Mouse (Mus musculus) kidney, postnatal 36 days (tissue): Measurements from ENCODE around the gene Nek6.

Experiments used
- DNase-seq, 2 experiments: peaks; one replicate each; pipeline ENCODE4 v3.0.0; 2021 to 2022; ENCODE audit warnings: mixed read lengths in 2 of 2

The Nek6 gene

DNA sequence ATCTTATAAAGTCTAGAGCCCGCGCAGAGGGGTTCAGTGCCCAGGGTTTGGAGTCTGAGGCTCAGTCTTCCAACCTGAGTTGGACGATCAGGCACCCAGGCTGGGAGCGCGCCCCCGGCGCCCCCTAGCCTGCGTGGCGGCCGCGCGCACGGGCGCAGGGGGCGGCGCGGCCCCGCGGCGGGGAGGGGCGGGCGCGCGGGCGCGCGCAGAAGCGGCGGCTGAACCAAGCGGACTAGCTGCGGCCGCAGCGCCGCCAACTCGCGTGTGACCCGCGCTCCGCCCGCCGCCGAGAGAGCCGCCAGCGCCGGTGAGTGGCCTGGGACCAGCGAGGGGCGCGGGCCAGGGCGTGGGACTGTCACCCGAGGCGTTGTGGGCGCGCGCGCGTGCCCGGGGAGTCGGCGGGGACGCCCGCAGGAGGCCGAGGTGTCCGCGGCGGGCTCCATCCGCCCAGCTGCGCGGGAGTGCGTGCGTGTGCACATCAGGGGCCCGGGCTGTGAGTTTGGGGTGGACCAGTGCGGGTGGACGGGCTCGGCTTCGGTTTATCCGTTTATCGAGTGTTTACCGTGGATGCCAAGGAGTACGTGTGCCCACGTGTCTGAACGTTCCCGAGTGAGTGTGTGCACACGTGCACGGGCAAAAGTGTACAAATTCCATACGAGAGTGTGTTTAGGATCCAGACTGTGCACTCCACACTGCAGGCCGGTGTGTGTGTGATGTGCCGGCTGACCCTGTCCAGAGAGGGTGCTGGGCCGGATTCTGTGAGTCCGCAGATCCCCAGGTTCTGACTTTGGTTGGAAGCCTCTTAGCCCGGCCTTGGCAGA lies at the start of gene Nek6:
TSS of gene Nek6 (plus strand) at position 157 of the 821 bp plus-strand sequence.
- DNase-seq: peak; percentile 35 to 75

DNA sequence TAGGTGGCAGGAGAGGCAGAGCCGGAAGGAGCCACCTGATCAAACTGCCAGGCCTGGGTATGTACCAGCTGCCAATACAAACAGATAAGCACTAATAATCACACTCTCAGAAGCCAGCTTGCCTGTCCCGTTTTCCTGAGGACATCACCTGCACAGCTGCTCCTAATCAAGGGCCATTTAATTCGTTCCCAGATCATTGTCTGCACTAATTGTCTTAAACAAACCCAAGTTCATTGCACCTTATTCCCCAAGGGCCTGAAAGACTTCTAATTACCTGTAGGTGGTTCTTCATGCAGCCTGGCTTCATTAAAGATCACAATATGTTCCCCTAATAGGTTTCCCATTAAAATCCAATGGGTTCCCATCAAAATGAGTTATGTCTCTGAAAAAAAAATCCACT lies 49.1 kb upstream of the Nek6 start:
- no peak for DNase-seq

DNA sequence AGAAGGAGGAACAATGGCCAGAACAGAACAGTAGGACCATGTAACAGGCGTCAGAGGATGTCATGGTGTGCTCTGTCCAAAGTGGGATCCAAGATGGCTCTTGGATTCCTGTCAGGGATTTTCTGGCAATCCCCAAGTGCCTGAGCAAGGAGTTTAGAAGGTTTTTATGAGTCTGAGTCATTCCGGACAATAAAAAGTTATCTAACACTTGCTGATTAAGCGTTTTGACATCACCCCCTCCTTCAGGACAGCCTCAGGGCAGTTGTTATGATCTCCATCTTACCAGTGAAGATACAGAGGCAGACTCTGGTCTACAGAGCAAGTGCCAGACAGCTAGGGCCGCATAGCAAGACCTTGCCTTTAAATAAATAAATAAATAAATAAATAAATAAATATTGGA lies 42.6 kb upstream of the Nek6 start:
- DNase-seq: no peak

DNA sequence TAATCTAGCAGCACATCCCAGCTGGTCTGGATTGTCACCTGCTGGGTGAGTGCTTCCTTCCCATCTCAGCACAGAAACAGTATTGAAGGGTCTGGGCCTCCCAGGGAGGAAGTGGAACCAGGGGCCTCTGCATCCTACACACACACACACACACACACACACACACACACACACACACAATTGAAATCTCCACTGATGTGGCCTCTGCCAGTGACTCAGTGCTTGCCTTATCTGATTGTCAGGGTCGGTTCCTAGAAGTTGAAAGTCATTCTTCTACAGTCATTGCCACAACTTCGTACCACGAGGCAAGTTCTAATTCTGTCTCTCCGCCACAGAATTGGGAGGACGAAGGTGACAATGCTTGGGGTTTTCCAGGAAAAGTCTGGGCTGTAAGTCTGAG lies 39.7 kb upstream of the Nek6 start:
- DNase-seq: no peak

DNA sequence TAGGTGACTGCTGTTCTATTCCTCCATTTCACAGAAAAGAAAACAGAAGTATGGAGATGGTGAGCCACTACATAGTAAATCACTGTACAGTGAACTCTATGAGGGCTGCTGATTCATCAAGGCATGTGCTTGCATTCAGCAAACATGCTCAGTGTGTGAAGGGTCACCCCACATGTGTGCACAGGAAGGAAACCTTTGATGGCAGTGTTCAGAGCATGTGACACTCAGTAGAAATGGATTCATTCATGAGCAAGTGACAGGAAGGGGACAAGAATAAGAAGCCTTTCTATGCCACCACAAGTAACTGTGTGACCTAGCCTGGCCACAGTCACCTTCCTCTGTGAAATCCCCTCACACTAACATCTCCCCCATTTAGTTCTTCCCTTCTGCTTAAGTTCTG lies 38.6 kb upstream of the Nek6 start:
- no peak for DNase-seq

DNA sequence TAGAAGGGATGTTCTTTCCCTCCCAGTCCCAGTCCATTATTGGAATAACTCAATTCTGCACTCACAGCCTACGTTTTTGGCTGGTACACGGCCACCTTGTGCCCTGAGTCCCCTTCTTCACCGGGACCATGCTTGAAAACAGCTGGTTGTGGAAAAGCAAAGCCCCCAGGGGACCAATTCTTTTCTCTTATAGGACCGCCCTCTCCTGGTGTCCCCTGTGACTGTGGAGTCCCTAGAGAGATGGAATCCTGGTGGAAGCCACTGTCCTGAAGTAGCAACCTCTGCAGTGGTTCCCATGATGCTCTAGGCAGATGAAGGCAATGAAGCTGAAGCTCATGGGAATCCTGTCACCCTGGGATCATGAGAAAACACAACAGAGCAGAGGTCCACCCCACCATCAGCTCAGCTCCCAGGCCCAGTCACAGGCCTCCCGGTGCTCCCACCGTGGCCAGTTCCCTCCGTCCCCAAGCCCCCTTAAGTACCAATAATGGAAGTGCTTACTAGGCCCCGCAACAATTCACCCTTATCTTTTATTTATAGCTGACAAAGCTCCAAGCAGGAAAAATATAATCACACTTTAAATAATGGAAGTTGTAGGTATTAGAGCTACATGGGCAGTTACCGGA lies 34.5 kb upstream of the Nek6 start:
- DNase-seq: no peak

DNA sequence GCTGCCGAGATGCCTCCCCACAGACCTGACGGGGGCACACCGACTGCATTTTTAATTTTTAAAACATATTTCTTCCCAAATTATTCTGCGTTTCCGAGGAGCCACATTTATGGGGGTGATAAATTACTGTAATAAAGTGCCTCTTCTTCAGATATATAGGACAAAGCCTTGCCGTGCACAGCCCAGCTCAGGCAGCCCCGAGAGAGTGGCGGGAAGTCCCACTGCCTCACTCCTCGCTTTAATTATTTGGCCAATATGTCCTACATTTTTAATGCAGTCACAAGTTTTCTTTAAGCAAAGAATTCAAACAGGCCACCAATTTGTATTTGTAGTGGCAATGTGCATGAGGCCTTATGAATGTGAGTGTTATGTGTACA lies 34.0 kb upstream of the Nek6 start:
- no peak for DNase-seq

DNA sequence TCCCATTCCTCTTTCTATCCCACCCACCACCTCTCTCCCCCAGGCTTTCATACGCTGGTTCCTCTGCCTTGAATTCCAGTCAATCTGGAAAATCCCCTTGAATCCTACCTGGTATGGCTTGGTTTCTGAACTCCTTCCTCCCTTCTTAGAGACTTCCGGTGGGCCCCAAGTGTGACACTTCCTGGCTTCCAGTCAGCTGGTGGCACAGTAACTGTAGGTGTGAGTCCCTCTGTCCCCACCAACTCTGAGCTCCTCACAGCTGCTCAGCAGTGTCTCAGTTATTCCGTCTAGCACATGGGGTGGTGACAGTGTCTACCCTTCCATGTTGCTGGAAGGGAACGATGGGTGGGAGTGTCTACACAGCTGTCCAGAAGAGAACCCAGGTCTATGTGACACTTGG lies 32.8 kb upstream of the Nek6 start:
- no peak for DNase-seq

DNA sequence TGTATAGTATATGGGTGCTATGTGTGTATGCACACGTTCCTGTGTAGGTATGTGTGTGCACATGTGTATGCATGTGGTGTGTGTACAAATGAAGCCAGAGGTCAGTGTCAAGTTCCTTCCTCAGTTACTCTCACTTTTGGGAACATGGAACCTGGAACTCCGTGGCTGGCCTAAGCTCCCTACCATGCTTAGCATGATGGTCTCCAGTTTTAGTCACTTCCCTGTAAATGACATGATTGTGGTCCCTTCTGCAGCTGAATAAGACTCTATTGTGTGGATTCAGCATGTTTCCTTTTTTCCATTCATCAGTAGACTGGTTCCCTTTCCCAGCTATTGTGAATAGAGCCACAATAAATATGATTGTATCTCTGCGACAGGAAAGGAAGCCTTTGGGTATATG lies 31.9 kb upstream of the Nek6 start:
- no peak for DNase-seq

DNA sequence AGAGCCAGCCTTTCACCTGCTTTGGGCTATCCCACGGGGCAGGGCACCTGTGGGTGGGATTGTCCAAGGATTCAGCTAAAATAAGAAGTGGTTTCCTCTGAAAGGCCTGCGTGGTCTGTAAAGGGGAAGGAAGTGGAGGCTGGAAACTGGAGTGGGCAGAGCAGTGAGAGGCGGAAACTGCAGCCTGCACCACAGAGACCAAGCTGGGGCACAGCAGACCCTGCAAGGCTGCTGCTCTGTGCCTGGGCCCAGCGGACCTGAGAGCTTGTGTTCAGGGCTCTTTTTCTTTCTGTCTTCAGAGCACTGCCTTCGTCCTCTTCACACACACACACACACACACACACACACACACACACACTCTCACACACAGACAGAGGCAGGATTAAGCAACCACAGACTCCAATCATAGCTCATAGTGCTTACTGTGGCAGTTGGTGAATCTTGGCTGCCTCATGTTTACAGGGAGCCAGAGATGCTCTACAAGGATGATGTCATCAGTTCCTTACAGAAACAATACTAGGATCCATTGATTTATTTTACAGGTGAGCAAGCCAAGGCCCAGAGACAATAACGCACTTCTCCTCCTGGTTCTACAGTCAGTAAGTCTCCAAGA lies 30.2 kb upstream of the Nek6 start:
- peak in 1 of 2 experiments; percentile 24 for DNase-seq

DNA sequence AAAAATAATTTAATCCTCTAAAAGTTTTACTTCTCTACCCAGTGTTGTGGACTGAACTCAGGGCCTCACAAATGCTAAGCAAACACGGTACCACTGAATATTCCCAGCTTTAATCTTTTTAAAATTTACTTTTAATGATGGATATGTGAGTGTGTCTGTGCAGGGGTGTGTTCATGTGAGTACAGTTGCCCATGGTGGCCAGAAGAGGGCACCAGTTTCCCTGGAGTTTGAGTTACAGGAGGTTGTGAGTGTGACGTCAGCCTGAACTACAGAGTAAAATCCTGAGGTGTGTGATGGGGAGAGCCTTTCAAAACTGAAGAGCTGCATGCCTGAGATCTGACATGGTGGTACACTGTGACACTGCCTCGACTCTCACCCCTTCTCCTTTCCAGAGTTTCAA lies 29.3 kb upstream of the Nek6 start:
- no peak for DNase-seq

DNA sequence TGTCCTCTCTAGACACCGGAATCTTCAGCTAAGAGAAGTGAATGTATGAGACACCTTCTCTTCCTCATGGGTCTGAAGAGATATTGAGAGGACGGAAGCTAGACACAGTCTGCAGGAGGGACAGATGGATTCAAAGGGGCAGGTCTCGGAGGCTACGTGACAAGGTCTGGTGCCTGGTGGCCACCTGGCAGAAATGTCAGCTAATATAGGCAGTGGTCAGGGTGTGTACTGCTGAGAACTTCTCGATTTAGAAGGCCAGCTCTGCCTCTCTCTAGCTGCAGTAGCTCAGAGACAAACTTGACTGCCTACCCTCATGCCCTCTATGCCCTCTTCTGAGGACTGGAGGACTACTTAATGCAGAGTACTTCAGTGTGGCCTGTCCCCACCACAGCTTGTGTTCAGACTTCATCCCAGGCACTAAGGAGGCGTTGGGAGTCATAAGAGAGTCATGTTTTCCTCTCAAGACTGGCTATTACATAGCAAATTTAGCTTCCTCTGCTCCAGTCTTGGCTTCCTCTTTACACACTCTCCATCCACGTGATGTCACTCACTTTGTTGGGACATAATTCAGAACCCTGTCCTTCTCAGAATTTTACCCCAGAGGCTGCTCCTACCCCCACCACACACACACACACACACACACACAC lies 28.3 kb upstream of the Nek6 start:
- no peak for DNase-seq

DNA sequence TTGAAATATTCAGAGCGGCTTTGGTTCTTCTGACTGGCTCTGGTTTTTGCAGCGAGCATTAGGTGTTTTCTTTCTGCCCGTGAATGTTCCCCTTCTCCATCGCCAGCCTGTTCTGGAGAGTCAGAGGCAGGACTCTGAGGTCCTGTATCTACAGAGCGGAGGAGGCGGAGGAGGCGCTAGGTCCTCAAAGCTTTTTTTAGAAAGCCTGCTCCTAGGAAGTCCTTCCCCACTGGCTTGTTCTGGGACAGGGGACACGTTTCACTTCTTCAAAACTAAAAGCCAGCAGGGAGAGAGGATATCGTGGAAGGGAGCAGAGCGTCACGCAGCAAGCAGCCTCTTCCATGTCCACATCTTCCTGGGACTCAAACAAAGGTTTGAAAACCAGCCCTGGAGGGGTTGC lies 26.9 kb upstream of the Nek6 start:
- no peak for DNase-seq

DNA sequence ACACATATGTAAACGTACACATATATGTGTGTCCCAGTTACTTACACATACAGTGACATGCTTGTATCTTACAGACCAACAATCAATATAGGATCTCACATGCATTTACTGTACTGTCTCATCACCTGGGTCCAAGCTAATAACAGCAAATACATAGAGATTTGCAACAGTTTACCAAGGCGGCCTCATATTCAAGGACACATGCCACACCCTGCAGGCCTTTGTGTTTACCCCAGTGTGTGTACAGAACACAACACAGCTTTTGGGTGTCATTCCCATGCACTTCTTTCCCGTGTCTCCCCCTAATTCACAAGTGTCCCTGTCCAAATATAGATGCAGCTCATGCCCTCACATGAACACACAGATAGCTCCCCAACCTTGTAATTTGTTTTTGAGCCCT lies 26.0 kb upstream of the Nek6 start:
- no peak for DNase-seq

DNA sequence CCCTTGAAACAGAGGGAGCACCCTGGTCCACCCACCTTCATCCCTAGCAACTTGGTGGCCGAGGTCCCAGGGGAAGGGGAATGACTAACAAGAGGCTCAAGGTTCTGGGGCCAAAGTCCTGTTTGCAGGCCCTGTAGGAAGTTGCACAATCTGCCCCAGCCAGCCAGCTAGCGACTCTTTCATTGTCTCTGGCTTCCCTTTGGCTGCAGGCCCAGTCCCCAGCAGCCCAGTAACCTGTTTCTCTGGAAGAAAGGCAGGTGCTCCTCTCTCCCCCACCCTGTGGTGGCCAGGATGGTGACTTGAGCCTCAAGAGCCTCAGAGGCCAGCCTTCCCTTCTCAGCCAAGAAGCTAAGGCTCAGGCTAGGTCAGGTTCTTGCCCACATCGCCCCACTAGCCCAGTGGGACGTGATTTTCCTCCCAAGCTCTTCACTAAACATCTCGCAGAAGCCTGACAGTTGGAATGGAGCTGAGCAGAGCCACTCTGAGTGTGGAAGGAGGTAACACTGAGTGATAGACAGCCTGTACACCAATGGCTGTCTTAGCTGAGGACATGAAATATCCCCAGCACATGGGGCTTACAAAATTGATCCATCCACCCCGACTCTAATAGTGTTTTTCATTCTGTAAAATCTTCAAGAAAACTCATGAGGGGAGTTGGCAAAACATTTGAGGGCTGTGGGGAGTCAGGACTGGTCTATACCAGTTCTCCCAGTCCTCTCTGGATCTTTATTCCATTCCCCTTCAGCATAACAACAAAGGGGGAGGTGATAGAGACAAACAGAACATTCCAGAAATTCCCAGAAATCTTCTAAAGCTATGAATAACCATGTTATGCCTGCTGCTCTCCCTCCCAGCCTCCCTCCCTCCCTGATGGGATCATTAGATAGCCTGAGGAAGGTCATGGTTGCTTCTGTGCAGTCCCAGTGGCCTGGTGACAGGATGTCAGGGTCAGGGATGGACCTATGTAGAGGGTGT lies 25.2 kb upstream of the Nek6 start:
- peak; percentile 95 to 97 for DNase-seq

DNA sequence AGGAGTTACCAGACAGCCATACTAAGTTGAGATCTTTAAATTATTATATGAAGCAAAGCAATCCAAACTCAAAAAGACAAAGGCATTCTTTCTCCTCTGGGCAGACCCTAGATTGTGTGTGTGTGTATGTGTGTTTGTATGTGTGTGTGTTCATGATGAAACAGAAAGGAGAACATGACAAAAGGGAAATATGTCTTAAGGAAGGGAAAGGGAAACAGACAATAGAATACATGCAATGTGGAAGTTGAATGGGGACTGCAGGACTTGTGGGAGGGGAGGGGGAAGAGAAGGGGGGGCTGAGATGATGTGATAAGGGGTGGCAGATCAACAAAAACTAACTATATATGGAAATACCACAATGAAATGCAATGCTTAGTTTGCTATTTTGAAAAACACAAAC lies 13.8 kb upstream of the Nek6 start:
- DNase-seq: no peak

DNA sequence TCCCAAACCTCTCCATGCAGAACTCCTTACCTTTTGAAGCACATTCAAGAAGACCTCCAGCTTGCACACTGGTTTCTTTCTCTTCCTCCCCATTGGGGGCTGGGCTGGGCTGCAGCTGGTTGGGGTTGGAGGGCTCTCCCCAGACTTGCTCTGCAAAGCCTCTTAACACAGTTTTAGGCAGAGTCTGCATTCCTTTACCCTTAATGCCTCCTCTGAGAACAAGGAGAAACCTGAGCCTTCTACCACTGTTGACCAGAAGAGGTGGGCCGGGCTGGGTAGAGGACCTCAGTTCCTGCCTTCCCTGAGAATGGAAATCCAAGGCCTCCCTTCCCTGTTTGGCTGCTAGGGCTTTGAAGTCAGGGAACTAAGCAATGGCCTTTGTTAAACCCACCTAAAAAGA lies 9.8 kb upstream of the Nek6 start:
- DNase-seq: no peak

DNA sequence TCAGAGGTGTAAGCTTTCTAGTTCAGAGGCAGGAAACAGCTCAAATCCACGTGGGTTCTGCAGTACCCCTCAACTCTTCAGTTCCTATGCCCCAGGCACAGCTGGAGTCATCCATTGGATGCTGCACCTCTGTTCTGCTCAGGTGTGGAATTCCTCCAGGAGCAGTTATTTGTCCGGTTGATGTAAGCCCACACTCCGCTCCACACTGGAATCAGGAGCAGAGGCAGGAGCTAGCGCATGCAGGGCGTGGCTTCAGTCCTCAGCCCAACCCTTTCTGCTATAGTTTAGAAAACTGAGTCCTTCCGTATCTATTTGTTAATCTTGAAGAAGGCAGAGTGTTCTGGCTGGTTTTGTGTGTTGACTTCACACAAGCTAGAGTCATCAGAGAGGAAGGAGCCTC lies 9.3 kb upstream of the Nek6 start:
- DNase-seq: no peak

DNA sequence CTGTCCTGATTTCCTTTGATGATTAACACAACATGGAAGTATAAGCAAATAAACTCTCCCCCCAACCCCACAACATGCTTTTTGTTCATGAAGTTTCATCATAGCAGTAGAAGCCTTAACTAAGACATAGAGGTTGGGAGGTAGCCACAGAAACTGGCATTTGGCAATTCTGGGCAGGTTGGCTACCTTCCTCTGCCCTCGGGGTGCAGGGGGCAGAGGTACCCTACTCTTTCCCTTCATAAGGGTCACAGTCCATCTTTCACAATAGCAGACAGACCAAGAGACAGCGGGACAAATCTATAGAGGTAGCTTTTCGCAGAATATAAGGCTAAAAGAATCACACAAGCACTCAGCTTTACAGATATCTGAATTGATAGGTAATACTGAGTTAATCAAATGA lies 8.7 kb upstream of the Nek6 start:
- no peak for DNase-seq

DNA sequence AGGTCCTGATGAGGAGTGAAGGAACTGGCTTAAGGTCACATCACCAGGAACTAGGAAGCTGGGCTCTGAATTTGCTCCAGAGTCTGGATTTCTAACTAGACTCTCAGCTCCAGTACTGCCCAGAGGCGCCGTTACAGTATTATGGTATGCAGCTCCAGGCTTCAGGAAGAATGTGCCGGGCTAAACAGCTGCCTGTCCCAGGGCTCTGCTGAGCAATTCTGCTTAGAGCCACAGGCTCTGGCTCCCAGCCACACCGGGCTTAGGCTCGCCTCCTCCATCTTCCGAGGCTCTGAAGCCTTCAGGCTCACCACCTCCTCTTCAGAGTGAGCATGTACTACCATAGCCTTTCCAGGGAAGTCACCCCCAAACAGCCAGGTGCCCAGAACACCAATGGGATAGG lies 7.1 kb upstream of the Nek6 start:
- DNase-seq: no peak

DNA sequence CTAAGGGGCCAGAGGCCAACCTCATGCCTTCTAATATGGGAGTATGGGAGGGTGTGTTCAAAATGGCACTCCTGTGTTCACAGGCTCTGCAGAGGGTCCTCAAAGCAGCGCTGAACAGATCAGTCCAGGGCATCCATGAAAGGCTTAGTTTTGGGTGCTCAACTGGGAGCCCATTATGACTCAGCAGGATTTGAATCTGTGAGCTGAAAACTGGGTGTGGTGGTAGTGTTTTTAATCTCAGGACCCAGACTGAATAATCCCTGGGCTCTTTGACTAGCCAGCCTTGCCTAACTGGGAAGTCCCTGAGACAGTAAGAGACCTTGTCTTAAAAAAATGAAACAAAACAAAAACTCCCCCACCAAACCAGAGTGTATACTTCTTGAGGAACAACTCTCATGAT lies 4.3 kb upstream of the Nek6 start:
- DNase-seq: no peak

DNA sequence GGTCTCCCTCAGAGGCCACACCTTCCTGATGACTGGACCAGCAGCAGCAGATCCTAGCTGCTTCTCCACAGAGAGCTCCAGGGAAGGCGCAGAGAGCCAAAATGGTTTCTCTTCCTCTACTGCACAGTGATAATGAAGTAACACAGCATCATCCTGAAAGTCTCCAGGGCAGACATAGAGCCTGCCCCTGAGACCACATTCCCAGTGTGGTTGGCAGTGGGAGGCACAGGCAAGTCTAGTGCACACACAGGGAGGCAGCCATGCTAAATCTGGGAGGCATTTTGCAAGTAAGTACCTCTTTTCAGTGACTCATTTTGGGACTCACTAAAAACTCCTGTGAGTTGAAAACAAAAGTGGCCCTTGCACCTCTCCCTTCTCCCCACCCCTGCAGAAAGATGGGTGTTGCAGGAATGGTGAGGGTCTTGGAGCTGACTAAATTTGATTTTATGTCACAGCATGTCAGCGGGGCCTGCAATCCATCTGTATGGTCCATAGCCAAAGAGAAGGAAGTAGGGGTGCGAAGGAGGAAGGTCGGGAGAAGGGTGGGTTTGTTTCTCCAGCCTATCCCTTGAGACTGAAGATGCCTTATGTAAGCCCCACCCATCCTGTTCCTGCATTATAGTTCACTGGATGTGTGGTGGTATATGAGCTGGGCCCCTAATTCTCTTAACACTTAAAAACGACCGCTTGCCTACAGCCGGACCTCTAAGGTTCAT lies 2.3 kb upstream of the Nek6 start:
- DNase-seq: no peak
